Mouse (Mus musculus) embryonic fibroblast, embryonic 13.5 days (primary cell): ENCODE measurements around the gene Syngr3. TPM values are rescaled to one million over a fixed set of nuclear protein-coding genes. Genes with fewer than 3 reads are reported as not detected.
"Not testable (repeated sequence)": the region's sequence is repeated elsewhere in the genome, so short reads cannot be mapped to it uniquely, and the experiment has no call there.

ENCODE experiments used
- H3K27ac ChIP-seq: 2 replicates; pipeline ENCODE4 v1.5.1; 2012; ENCODE audit warnings: low read length, control low read depth, inconsistent platforms; ENCODE audit not compliant: insufficient read depth
- H3K4me1 ChIP-seq: 2 replicates; pipeline ENCODE4 v1.6.1; 2011; ENCODE audit warnings: low read length; ENCODE audit not compliant: control insufficient read depth, insufficient read depth
- H3K4me3 ChIP-seq: 2 replicates; pipeline ENCODE4 v1.5.1; 2011; ENCODE audit warnings: mild to moderate bottlenecking, control low read depth, low read length; ENCODE audit not compliant: insufficient read depth
- CTCF ChIP-seq: IDR thresholded peaks from 2 replicates; pipeline ENCODE4 v1.5.1; 2011; ENCODE audit warnings: mild to moderate bottlenecking, control low read depth, low read length, moderate library complexity, borderline replicate concordance; ENCODE audit not compliant: insufficient read depth
- POLR2A ChIP-seq: IDR thresholded peaks from 2 replicates; pipeline ENCODE4 v1.6.1; 2011; ENCODE audit warnings: low read depth, mild to moderate bottlenecking, control low read depth, low read length, moderate library complexity
- polyA plus RNA-seq: library from polyadenylated mRNA; stranded (reverse); fragments of >200 nt; gene quantifications from 2 replicates; pipeline ENCODE4 v1.2.4, GENCODE M21; 2011; ENCODE audit warnings: low read depth; ENCODE audit not compliant: missing spikeins, insufficient read length

The Syngr3 gene
- polyA plus RNA-seq, 1 experiment: 1.1 TPM

GRCm38 (mm10) chr17:24728184-24728583, 38.4 kb upstream of the Syngr3 start:
- Histone ChIP-seq H3K4me1 (no peaks in the 10 kb centered on the region), H3K4me3 (no peak overlapping the region), H3K27ac (no peak overlapping the region)
- TF ChIP-seq POLR2A (no peak), CTCF (no peak)

- Histone ChIP-seq H3K4me1 (no peaks in the 10 kb centered on the region), H3K4me3 (no peak within 1 kb of the TSS), H3K27ac (no peak within 1 kb of the TSS)
- TF ChIP-seq CTCF: no peak
- TF ChIP-seq POLR2A: no peak
Measured at GRCm38 (mm10) chr17:24727618-24728017, 37.9 kb upstream of the Syngr3 start, which contains the start of gene Rpl3l. TSS of gene Rpl3l (plus strand) at chr17:24727820.

GRCm38 (mm10) chr17:24725637-24726390, 36.1 kb upstream of the Syngr3 start:
- H3K4me3 ChIP-seq: no peak overlapping the region
- no peak overlapping the region for H3K27ac ChIP-seq
- TF ChIP-seq CTCF (no peak), POLR2A (no peak)
- H3K4me1 ChIP-seq: no peaks in the 10 kb centered on the region

- Histone ChIP-seq H3K27ac (peak within 1 kb of the TSS; percentile 57), H3K4me3 (peak within 1 kb of the TSS; percentile 81), H3K4me1 (no peaks in the 10 kb centered on the region)
- peak; percentile 90 for TF ChIP-seq CTCF
- TF ChIP-seq POLR2A: peak; percentile 94
Measured at GRCm38 (mm10) chr17:24724184-24724583, 34.4 kb upstream of the Syngr3 start, which contains the start of gene Ndufb10. TSS of gene Ndufb10 (minus strand) at chr17:24724478.

- TF ChIP-seq POLR2A (no peak), CTCF (no peak)
- peak overlapping the region; percentile 57 for H3K27ac ChIP-seq
- no peaks in the 10 kb centered on the region for H3K4me1 ChIP-seq
- H3K4me3 ChIP-seq: peak overlapping the region; percentile 81
Measured at GRCm38 (mm10) chr17:24723881-24724180, 34.1 kb upstream of the Syngr3 start.

- H3K27ac ChIP-seq: no peak overlapping the region
- peak; percentile 60 for TF ChIP-seq POLR2A
- no peak for TF ChIP-seq CTCF
- H3K4me1 ChIP-seq: no peaks in the 10 kb centered on the region
- H3K4me3 ChIP-seq: peak overlapping the region; percentile 81
Measured at GRCm38 (mm10) chr17:24723122-24723880, 33.5 kb upstream of the Syngr3 start.

GRCm38 (mm10) chr17:24722220-24722924, 32.6 kb upstream of the Syngr3 start:
- Histone ChIP-seq H3K27ac (no peak overlapping the region), H3K4me3 (peak overlapping the region; percentile 81), H3K4me1 (no peaks in the 10 kb centered on the region)
- no peak for TF ChIP-seq CTCF
- peak; percentile 72 for TF ChIP-seq POLR2A

- peak overlapping the region; percentile 81 for H3K4me3 ChIP-seq
Measured at GRCm38 (mm10) chr17:24721383-24721955, 31.7 kb upstream of the Syngr3 start.

GRCm38 (mm10) chr17:24720616-24721015, 30.9 kb upstream of the Syngr3 start:
- Histone ChIP-seq H3K4me3 (peak overlapping the region; percentile 81), H3K27ac (peak overlapping the region; percentile 3; the same call in 1 of the 2 replicates)
- TF ChIP-seq POLR2A: peak; percentile 29; the same call in 1 of the 2 replicates
- not testable (repeated sequence) for H3K4me1 ChIP-seq

More at GRCm38 (mm10) chr17:24721383-24721955, 31.7 kb upstream of the Syngr3 start:
- not testable (repeated sequence) for H3K4me1 ChIP-seq, H3K27ac ChIP-seq
